Mouse (Mus musculus): Measurements from ENCODE around the gene Prdm10. TPM values are rescaled to one million over a fixed set of nuclear protein-coding genes. Genes with fewer than 3 reads are reported as not detected.

Gene Prdm10
- polyA plus RNA-seq (2014; fragmentation: Nextera tagmentation; extraction: Ambion mirVana): 5.6 and 6.5 TPM in 2 replicates

GRCm38 (mm10) chr9:31280366-31281010 lies at the start of gene Prdm10:
Gene Prdm10 (plus strand): TSS chr9:31280538.
- H3K27ac ChIP-seq (replicated peaks; ENCODE audit: low read depth, low read length): peak within 1 kb of the TSS; percentile 98
- WGBS: 0% methylated on average over 35 of the region's 45 CpGs

GRCm38 (mm10) chr9:31235030-31235429 lies 45.3 kb upstream of the Prdm10 start:
- ATAC-seq (replicated peaks; ENCODE audit: insufficient number of reproducible peaks, low FRiP score, low TSS enrichment, low read depth): no peak
- no peaks in the 10 kb centered on the region for H3K36me3 ChIP-seq (replicated peaks; ENCODE audit: control insufficient read depth, insufficient read depth, low read depth, low read length)
- H3K4me2 ChIP-seq (ENCODE audit: low read depth, low read length): no peak overlapping the region
- no peak for DNase-seq (ENCODE audit: low spot score)
- H3K4me3 ChIP-seq (ENCODE audit: low read depth, low read length): no peak overlapping the region
- H3K9ac ChIP-seq (replicated peaks; ENCODE audit: low read length): no peak overlapping the region
- no peaks in the 10 kb centered on the region for H3K4me1 ChIP-seq (ENCODE audit: control insufficient read depth, insufficient read depth, low read length)
- H3K9me3 ChIP-seq (replicated peaks; ENCODE audit: control insufficient read depth, low read length): no peaks in the 10 kb centered on the region
- whole genome bisulfite sequencing: 61% methylated on average over 4 of the region's 4 CpGs
- no peaks in the 10 kb centered on the region for H3K27me3 ChIP-seq (ENCODE audit: control insufficient read depth, insufficient read depth, low read length)
- H3K27ac ChIP-seq (replicated peaks; ENCODE audit: low read depth, low read length): no peak overlapping the region

More at GRCm38 (mm10) chr9:31280366-31281010, at the start of gene Prdm10:
- Histone ChIP-seq H3K4me2 (ENCODE audit: low read depth, low read length) (peak within 1 kb of the TSS; percentile 76), H3K9ac (replicated peaks; ENCODE audit: low read length) (peak within 1 kb of the TSS; percentile 98), H3K36me3 (replicated peaks; ENCODE audit: control insufficient read depth, insufficient read depth, low read depth, low read length) (no peaks in the 10 kb centered on the region), H3K4me3 (ENCODE audit: low read depth, low read length) (peak within 1 kb of the TSS; percentile 83), H3K4me1 (ENCODE audit: control insufficient read depth, insufficient read depth, low read length) (no peaks in the 10 kb centered on the region; the same call in 1 of the 2 replicates), H3K9me3 (replicated peaks; ENCODE audit: control insufficient read depth, low read length) (no peaks in the 10 kb centered on the region), H3K27me3 (ENCODE audit: control insufficient read depth, insufficient read depth, low read length) (no peaks in the 10 kb centered on the region)
- ATAC-seq (replicated peaks; ENCODE audit: insufficient number of reproducible peaks, low FRiP score, low TSS enrichment, low read depth) (peak; percentile 89), DNase-seq (ENCODE audit: low spot score) (peak; percentile 97)

GRCm38 (mm10) chr9:31235489-31235888 lies 44.8 kb upstream of the Prdm10 start:
- no peak overlapping the region for H3K27ac ChIP-seq (replicated peaks; ENCODE audit: low read depth, low read length)
- no peak overlapping the region for H3K4me2 ChIP-seq (ENCODE audit: low read depth, low read length)
- H3K4me3 ChIP-seq (ENCODE audit: low read depth, low read length): no peak overlapping the region
- ATAC-seq (replicated peaks; ENCODE audit: insufficient number of reproducible peaks, low FRiP score, low TSS enrichment, low read depth): no peak
- no peaks in the 10 kb centered on the region for H3K9me3 ChIP-seq (replicated peaks; ENCODE audit: control insufficient read depth, low read length)
- H3K4me1 ChIP-seq (ENCODE audit: control insufficient read depth, insufficient read depth, low read length): no peaks in the 10 kb centered on the region
- H3K27me3 ChIP-seq (ENCODE audit: control insufficient read depth, insufficient read depth, low read length): no peaks in the 10 kb centered on the region
- 84% methylated on average over 9 of the region's 9 CpGs for WGBS
- DNase-seq (ENCODE audit: low spot score): no peak
- no peak overlapping the region for H3K9ac ChIP-seq (replicated peaks; ENCODE audit: low read length)
- H3K36me3 ChIP-seq (replicated peaks; ENCODE audit: control insufficient read depth, insufficient read depth, low read depth, low read length): no peaks in the 10 kb centered on the region

- Histone ChIP-seq H3K27me3 (ENCODE audit: control insufficient read depth, insufficient read depth, low read length) (no peaks in the 10 kb centered on the region), H3K36me3 (replicated peaks; ENCODE audit: control insufficient read depth, insufficient read depth, low read depth, low read length) (no peaks in the 10 kb centered on the region), H3K4me3 (ENCODE audit: low read depth, low read length) (no peak overlapping the region), H3K9ac (replicated peaks; ENCODE audit: low read length) (no peak overlapping the region), H3K4me1 (ENCODE audit: control insufficient read depth, insufficient read depth, low read length) (no peaks in the 10 kb centered on the region), H3K27ac (replicated peaks; ENCODE audit: low read depth, low read length) (no peak overlapping the region), H3K4me2 (ENCODE audit: low read depth, low read length) (no peak overlapping the region), H3K9me3 (replicated peaks; ENCODE audit: control insufficient read depth, low read length) (no peaks in the 10 kb centered on the region)
- DNase-seq (ENCODE audit: low spot score): no peak
- WGBS: 75% methylated on average over 5 of the region's 5 CpGs
- ATAC-seq (replicated peaks; ENCODE audit: insufficient number of reproducible peaks, low FRiP score, low TSS enrichment, low read depth): no peak
Measured at GRCm38 (mm10) chr9:31236079-31236478, 44.3 kb upstream of the Prdm10 start.

- Histone ChIP-seq H3K4me2 (ENCODE audit: low read depth, low read length) (no peak overlapping the region), H3K9ac (replicated peaks; ENCODE audit: low read length) (no peak overlapping the region), H3K4me3 (ENCODE audit: low read depth, low read length) (no peak overlapping the region), H3K36me3 (replicated peaks; ENCODE audit: control insufficient read depth, insufficient read depth, low read depth, low read length) (no peaks in the 10 kb centered on the region), H3K27ac (replicated peaks; ENCODE audit: low read depth, low read length) (no peak overlapping the region), H3K27me3 (ENCODE audit: control insufficient read depth, insufficient read depth, low read length) (no peaks in the 10 kb centered on the region), H3K4me1 (ENCODE audit: control insufficient read depth, insufficient read depth, low read length) (no peaks in the 10 kb centered on the region), H3K9me3 (replicated peaks; ENCODE audit: control insufficient read depth, low read length) (no peaks in the 10 kb centered on the region)
- no peak for DNase-seq (ENCODE audit: low spot score)
- 81% methylated on average over 2 of the region's 2 CpGs for WGBS
- ATAC-seq (replicated peaks; ENCODE audit: insufficient number of reproducible peaks, low FRiP score, low TSS enrichment, low read depth): no peak
Measured at GRCm38 (mm10) chr9:31238526-31238925, 41.8 kb upstream of the Prdm10 start.

GRCm38 (mm10) chr9:31239551-31239950 lies 40.8 kb upstream of the Prdm10 start:
- H3K4me2 ChIP-seq (ENCODE audit: low read depth, low read length): no peak overlapping the region
- DNase-seq (ENCODE audit: low spot score) (no peak), ATAC-seq (replicated peaks; ENCODE audit: insufficient number of reproducible peaks, low FRiP score, low TSS enrichment, low read depth) (no peak)
- H3K9me3 ChIP-seq (replicated peaks; ENCODE audit: control insufficient read depth, low read length): no peaks in the 10 kb centered on the region
- no peaks in the 10 kb centered on the region for H3K4me1 ChIP-seq (ENCODE audit: control insufficient read depth, insufficient read depth, low read length)
- WGBS: 98% methylated on average over 2 of the region's 2 CpGs
- no peak overlapping the region for H3K4me3 ChIP-seq (ENCODE audit: low read depth, low read length)
- H3K36me3 ChIP-seq (replicated peaks; ENCODE audit: control insufficient read depth, insufficient read depth, low read depth, low read length): no peaks in the 10 kb centered on the region
- H3K27me3 ChIP-seq (ENCODE audit: control insufficient read depth, insufficient read depth, low read length): no peaks in the 10 kb centered on the region
- no peak overlapping the region for H3K9ac ChIP-seq (replicated peaks; ENCODE audit: low read length)
- no peak overlapping the region for H3K27ac ChIP-seq (replicated peaks; ENCODE audit: low read depth, low read length)

GRCm38 (mm10) chr9:31240522-31241207 lies 39.7 kb upstream of the Prdm10 start:
- H3K9ac ChIP-seq (replicated peaks; ENCODE audit: low read length): no peak overlapping the region
- H3K9me3 ChIP-seq (replicated peaks; ENCODE audit: control insufficient read depth, low read length): no peaks in the 10 kb centered on the region
- ATAC-seq (replicated peaks; ENCODE audit: insufficient number of reproducible peaks, low FRiP score, low TSS enrichment, low read depth) (no peak), DNase-seq (ENCODE audit: low spot score) (no peak)
- H3K27me3 ChIP-seq (ENCODE audit: control insufficient read depth, insufficient read depth, low read length): no peaks in the 10 kb centered on the region
- WGBS: 84% methylated on average over 8 of the region's 8 CpGs
- H3K36me3 ChIP-seq (replicated peaks; ENCODE audit: control insufficient read depth, insufficient read depth, low read depth, low read length): no peaks in the 10 kb centered on the region
- no peak overlapping the region for H3K4me2 ChIP-seq (ENCODE audit: low read depth, low read length)
- no peak overlapping the region for H3K4me3 ChIP-seq (ENCODE audit: low read depth, low read length)
- no peaks in the 10 kb centered on the region for H3K4me1 ChIP-seq (ENCODE audit: control insufficient read depth, insufficient read depth, low read length)
- H3K27ac ChIP-seq (replicated peaks; ENCODE audit: low read depth, low read length): no peak overlapping the region

GRCm38 (mm10) chr9:31241208-31241699 lies 39.1 kb upstream of the Prdm10 start:
- ATAC-seq (replicated peaks; ENCODE audit: insufficient number of reproducible peaks, low FRiP score, low TSS enrichment, low read depth) (no peak), DNase-seq (ENCODE audit: low spot score) (no peak)
- Histone ChIP-seq H3K36me3 (replicated peaks; ENCODE audit: control insufficient read depth, insufficient read depth, low read depth, low read length) (no peaks in the 10 kb centered on the region), H3K4me2 (ENCODE audit: low read depth, low read length) (no peak overlapping the region), H3K27me3 (ENCODE audit: control insufficient read depth, insufficient read depth, low read length) (no peaks in the 10 kb centered on the region), H3K9me3 (replicated peaks; ENCODE audit: control insufficient read depth, low read length) (no peaks in the 10 kb centered on the region), H3K4me3 (ENCODE audit: low read depth, low read length) (no peak overlapping the region), H3K4me1 (ENCODE audit: control insufficient read depth, insufficient read depth, low read length) (no peaks in the 10 kb centered on the region), H3K27ac (replicated peaks; ENCODE audit: low read depth, low read length) (no peak overlapping the region), H3K9ac (replicated peaks; ENCODE audit: low read length) (no peak overlapping the region)
- WGBS: 77% methylated on average over 7 of the region's 7 CpGs
